Mouse (Mus musculus) spleen, postnatal 10 days (tissue): ENCODE measurements around the gene Kcnd1.

ENCODE experiments used
- DNase-seq, 2 experiments: peaks; one replicate each; pipeline ENCODE4 v3.0.0; 2021 to 2022; ENCODE audit warnings: low spot score in 2 of 2

Kcnd1 gene

GRCm38 (mm10) chrX:7854578-7854977 is 32.5 kb downstream of the Kcnd1 start:
- peak in 1 of 2 experiments; percentile 69 for DNase-seq

- no peak for DNase-seq
These were observed 37.2 kb downstream of the Kcnd1 start for GRCm38 (mm10) chrX:7859191-7859753.

DNA sequence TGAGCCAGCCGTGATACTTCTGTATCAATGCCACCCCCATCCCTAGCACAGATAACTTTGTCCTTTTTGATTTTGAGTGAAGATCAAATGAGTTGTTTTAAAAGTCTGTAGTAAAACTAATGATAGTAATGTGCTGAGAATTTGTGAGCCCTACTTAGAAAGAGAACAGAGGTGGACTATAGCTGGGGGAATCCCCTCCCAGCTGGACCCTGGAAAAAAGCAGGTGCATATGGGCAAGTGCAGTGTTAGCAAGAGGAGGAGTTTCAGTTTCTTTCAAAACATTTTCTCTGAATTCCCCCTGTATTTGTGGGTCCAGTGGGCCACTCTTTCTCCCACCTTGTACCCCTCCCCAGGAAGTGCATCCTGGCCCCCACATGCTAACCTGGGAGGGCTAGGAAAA is 41.1 kb downstream of the Kcnd1 start:
- no peak for DNase-seq

DNA sequence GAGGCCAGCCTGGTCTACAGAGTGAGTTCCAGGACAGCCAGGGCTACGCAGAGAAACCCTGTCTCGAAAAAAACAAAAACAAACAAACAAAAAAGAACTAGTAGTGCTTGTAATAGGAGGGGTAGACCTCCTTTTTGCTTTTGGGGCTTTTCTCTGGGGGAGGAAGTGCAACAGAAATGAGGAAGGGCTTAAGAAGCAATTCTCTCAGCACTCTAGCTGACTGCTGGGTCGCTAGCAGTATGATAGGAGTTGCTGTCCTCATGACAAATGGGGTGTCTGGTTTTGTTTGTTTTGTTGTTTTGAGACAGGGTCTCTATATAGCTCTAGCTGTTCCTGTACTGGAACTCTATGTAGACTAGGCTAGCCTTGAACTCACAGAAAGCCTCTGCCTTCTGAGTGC is 42.5 kb downstream of the Kcnd1 start:
- no peak for DNase-seq

- DNase-seq = peak in 1 of 2 experiments; percentile 24
These were observed 43.3 kb downstream of the Kcnd1 start for GRCm38 (mm10) chrX:7865343-7865742.

GRCm38 (mm10) chrX:7865786-7866185 is 43.7 kb downstream of the Kcnd1 start:
- no peak for DNase-seq

GRCm38 (mm10) chrX:7867141-7867540 is 45.1 kb downstream of the Kcnd1 start:
- no peak for DNase-seq

GRCm38 (mm10) chrX:7868506-7868905 is 46.4 kb downstream of the Kcnd1 start:
- no peak for DNase-seq

GRCm38 (mm10) chrX:7869826-7870225 is 47.7 kb downstream of the Kcnd1 start:
- no peak for DNase-seq

DNA sequence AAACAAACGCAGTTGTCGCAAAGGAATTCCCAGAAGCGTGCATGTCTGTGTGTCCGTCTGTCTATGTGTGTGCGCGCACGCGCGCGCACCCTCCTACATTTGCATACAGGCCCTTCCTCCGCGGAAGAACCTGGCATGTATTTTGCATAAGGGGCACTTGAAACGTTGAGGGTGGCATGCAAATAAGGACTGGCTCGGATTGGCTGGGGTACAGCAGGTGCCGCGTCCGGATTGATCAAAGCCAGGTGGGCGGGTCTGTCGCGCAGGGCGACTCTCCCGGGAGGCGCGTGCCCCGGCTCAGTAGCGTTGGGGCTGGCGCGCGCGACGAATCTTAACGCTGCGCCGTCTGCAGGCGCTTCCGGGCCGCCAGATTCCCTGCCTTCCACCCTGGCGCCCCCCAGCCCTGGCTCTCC is 55.9 kb downstream of the Kcnd1 start, which contains the start of gene Pim2:
TSS of gene Pim2 (plus strand) at position 256 of the 413 bp plus-strand sequence.
- peak; percentile 63 to 88 for DNase-seq

- peak; percentile 28 to 35 for DNase-seq
These were observed 56.4 kb downstream of the Kcnd1 start for GRCm38 (mm10) chrX:7878495-7878894.

DNA sequence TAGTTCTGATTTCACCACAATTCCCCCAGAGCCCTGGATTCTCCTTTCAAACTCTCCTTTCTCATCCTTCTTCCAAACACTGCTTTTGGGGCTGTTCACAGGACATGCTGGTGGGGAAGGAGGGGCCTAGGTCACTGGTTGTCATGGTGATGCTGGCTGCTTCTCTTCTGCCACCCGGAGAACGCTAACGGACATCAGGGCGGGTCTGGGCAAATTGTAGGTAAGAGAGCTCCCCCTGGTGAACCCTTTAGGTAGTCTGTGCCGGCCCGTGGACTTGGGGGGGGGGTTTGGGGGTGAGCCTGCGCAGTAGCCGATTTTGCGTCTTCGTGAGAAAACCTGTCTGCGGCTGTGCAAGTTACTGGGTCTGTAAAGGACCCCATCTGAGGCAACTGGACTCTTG is 57.7 kb downstream of the Kcnd1 start:
- peak; percentile 22 to 69 for DNase-seq

DNA sequence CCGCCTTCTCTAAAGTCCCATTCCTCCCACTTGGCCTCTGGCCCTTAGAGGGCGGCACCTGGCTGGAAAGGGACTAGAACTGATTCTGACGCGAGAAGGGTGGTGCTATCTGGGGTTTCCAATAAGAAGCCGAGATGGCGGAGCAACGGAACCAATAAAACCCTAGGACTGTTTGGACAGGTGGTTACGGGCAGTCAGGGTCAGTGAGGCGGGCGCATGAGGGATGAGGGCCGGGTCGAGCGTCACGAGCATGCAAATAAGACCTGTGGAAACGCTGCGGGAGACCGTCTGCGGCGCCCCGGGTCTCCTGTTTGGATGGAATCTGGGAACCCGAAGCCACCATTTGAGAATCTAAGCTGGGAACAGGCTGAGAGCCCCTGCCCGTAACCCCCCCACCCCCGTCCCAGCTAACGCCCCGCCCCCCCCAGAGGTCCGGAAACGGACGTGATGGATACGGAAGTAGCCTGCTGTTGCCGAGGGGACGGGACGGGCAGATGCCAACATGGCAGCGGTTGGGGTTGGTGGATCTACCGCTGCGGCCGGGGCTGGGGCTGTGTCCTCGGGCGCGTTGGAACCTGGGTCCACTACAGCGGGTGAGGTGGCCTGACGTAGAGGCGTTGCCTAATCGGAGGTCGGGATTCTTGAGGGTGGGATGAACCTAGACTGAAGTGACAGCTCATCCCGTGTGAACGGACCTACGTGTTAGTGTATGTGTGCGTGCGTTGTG is 61.9 kb downstream of the Kcnd1 start, which contains the start of gene Slc35a2:
TSS of gene Slc35a2 (plus strand) at position 188 of the 727 bp plus-strand sequence.
- peak; percentile 53 to 77 for DNase-seq
